Mouse (Mus musculus) kidney, postnatal 0 days (tissue): Measurements from ENCODE around the gene Olfr1325. TPM values are rescaled to one million over a fixed set of nuclear protein-coding genes. Genes with fewer than 3 reads are reported as not detected.
A peak's percentile ranks its signal among the peaks of the same experiment; 100 is the strongest.
"Not testable (repeated sequence)": the region's sequence is repeated elsewhere in the genome, so short reads cannot be mapped to it uniquely, and the experiment has no call there.

Source experiments
- ATAC-seq: fragments of 200-750 bp; cut with Nextera tagmentation; replicated peaks from 2 replicates; pipeline ENCODE4 v1.8.0; 2017; ENCODE audit warnings: low read depth, moderate number of reproducible peaks, moderate TSS enrichment, moderate library complexity; ENCODE audit not compliant: low FRiP score
- DNase-seq: peaks from one replicate; pipeline ENCODE4 v3.0.0-alpha.2; 2016; ENCODE audit warnings: low spot score
- H3K27ac ChIP-seq: fragments of 300-500 bp; sonication (generic); 2 replicates; pipeline ENCODE4 v1.5.1; 2014; ENCODE audit warnings: mild to moderate bottlenecking
- H3K27me3 ChIP-seq: fragments of 300-500 bp; sonication (generic); 2 replicates; pipeline ENCODE4 v1.6.1; 2014; ENCODE audit warnings: low read length, mixed read lengths; ENCODE audit not compliant: insufficient read depth
- H3K36me3 ChIP-seq: fragments of 300-500 bp; sonication (generic); 2 replicates; pipeline ENCODE4 v1.6.1; 2014; ENCODE audit warnings: low read length, mixed read lengths; ENCODE audit not compliant: insufficient read depth
- H3K4me1 ChIP-seq: fragments of 300-500 bp; sonication (generic); replicated peaks from 2 replicates; pipeline ENCODE4 v1.6.1; 2014; ENCODE audit warnings: antibody characterized with exemption, low read length, mixed read lengths; ENCODE audit not compliant: insufficient read depth
- H3K4me2 ChIP-seq: fragments of 300-500 bp; sonication (generic); 2 replicates; pipeline ENCODE4 v1.6.1; 2014; ENCODE audit warnings: mild to moderate bottlenecking, low read length, moderate library complexity, mixed read lengths
- H3K4me3 ChIP-seq: fragments of 300-500 bp; sonication (generic); replicated peaks from 2 replicates; pipeline ENCODE4 v1.5.1; 2014; ENCODE audit warnings: low read depth, low read length
- H3K9ac ChIP-seq: fragments of 300-500 bp; sonication (generic); 2 replicates; pipeline ENCODE4 v1.6.1; 2014; ENCODE audit warnings: low read depth, low read length
- H3K9me3 ChIP-seq: fragments of 300-500 bp; sonication (generic); replicated peaks from 2 replicates; pipeline ENCODE4 v1.6.1; 2016; ENCODE audit warnings: low read length, inconsistent platforms, mixed read lengths
- CTCF ChIP-seq: IDR thresholded peaks from 2 replicates; pipeline ENCODE4 v1.5.1; 2016; ENCODE audit warnings: antibody characterized with exemption, low read depth, mild to moderate bottlenecking, moderate library complexity
- WGBS: fragments of 180-500 bp; shearing (Covaris S2); extraction: QIAGEN DNeasy Blood & Tissue Kit; methylation state at CpG from one replicate; pipeline ENCODE4 v1.1.7; 2014; 5-methylcytosine and 5-hydroxymethylcytosine counted together
- polyA plus RNA-seq: library from polyadenylated mRNA; unstranded; fragments of >200 nt; fragmentation: Nextera tagmentation; extraction: Ambion mirVana; gene quantifications from 2 replicates; pipeline ENCODE4 v1.2.1, GENCODE M21; 2015

The Olfr1325 gene
- not detected in 2 replicates for polyA plus RNA-seq

DNA sequence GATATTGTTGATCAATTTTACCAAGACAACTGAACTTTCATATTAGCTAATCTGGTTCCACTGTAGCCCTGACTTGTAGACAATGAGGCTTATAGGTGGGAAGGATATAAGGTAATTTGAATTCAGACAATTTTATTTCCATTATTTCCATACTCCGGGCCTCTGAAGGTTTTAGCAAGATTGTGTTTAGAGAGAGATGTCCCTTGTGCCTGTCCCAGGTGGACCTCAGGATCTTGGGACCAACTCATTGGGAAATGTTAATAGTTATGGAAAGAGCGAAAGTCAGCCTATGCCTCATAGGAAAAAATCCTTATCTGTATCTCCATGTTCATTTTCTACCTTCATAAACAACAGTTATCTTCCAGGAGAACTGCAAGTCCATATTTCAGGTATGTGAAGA is at the start of gene Olfr1325:
Gene Olfr1325 (plus strand): TSS at position 301 of the 400 bp plus-strand sequence.
- no peak for DNase-seq
- Histone ChIP-seq H3K9me3 (no peaks in the 10 kb centered on the region), H3K27me3 (no peaks in the 10 kb centered on the region), H3K9ac (no peak within 1 kb of the TSS), H3K36me3 (no peaks in the 10 kb centered on the region), H3K4me1 (no peaks in the 10 kb centered on the region), H3K4me2 (no peak within 1 kb of the TSS), H3K4me3 (no peak within 1 kb of the TSS), H3K27ac (no peak within 1 kb of the TSS)
- no peak for ATAC-seq
- 85% methylated on average over 2 of the region's 2 CpGs for WGBS
- TF ChIP-seq CTCF: no peak

DNA sequence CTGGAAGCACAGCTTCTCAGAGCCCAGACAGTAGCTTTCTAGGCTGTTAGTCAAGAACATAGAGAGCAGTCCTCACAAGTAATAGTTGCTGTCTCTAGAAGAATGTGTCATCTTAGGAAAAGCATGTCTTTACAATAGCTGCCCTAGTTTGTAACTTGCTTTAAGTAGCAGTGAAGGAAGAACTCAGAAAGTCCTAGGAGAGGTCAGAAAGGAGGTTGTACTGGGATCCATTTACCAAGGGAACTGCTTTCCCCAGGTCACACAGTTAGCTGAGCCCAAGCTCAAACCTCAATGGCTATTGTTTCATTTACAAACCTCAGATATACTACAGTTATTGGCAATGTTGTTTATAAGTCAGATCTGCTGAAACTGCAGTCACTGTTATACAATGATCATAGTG is 17.7 kb upstream of the Olfr1325 start, which contains the start of gene Olfr1326-ps1:
Gene Olfr1326-ps1 (minus strand): TSS at position 101 of the 400 bp plus-strand sequence.
- H3K4me2 ChIP-seq: no peak within 1 kb of the TSS
- H3K9me3 ChIP-seq: no peaks in the 10 kb centered on the region
- no peaks in the 10 kb centered on the region for H3K27me3 ChIP-seq
- DNase-seq (no peak), ATAC-seq (no peak)
- no peaks in the 10 kb centered on the region for H3K4me1 ChIP-seq
- no peaks in the 10 kb centered on the region for H3K36me3 ChIP-seq
- no peak for TF ChIP-seq CTCF
- H3K4me3 ChIP-seq: no peak within 1 kb of the TSS
- H3K27ac ChIP-seq: no peak within 1 kb of the TSS
- H3K9ac ChIP-seq: no peak within 1 kb of the TSS

DNA sequence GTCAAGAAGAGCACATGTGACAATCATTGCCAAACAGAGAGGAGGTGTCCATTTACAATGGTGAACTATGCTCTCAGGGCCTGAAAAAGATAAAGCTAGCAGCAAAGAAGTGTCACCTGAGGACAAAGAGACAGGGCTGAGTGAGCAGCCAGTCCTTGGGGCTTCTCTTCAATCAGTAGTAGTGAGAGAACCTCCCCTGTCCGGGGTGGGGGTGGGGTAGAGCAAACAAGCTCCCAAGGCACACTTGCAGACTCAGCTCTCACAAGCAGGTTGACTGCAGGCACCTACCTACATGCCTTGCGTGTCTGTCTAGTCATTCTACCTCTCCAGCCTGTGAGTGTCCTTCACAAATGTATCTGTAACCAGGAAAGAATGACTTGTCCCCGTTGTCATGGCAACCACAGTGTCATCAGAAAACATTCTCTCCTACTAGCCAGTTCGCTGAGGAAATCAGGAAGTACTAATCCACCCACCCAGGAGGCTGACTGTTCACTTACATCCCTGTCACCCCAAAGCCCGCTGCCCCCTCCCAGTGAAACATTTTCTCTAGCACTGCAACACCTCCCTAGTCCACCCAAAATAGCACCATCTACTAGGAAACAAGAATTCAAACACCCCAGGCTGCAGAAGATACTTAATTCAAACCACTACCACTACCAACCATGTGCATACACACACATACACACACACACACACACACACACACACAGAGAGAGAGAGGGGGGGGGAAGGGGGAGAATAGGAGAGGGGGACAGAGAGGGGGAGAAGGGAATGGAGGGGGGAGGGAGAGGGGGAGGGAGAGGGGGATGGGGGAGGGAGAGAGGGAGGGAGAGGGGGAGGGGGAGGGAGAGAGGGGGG is 53.2 kb downstream of the Olfr1325 start, which contains the start of gene Gm5640:
Gene Gm5640 (minus strand): TSS at position 170 of the 858 bp plus-strand sequence.
- WGBS: 64% methylated on average over 2 of the region's 5 CpGs
- H3K27me3 ChIP-seq, H3K4me2 ChIP-seq, H3K36me3 ChIP-seq, DNase-seq, H3K4me1 ChIP-seq, H3K9me3 ChIP-seq, H3K4me3 ChIP-seq, H3K9ac ChIP-seq, H3K27ac ChIP-seq: not testable (repeated sequence)
- peak; percentile 76 for ATAC-seq

DNA sequence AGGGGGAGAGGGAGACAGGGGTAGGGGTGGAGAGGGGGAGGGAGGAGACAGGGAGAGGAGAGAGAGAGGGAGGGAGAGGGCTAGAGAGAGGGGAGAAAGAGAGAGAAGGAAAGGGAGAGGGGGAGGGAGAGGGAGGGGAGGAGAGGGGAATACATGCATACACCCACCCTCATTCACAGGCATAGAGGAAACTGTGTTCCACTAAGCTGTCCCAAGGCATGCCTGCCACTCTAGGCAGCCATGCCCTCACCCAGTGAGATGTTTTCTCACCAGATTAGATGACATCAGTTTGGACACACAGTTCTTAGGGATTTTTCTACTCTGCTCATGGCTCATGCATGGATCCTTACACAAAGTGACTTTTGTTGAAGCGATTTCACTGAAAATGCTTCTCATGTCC is 53.9 kb downstream of the Olfr1325 start:
- H3K4me2 ChIP-seq, H3K4me3 ChIP-seq, H3K36me3 ChIP-seq, H3K27me3 ChIP-seq, H3K4me1 ChIP-seq, DNase-seq, H3K9ac ChIP-seq, ATAC-seq, H3K9me3 ChIP-seq, H3K27ac ChIP-seq: not testable (repeated sequence)
- no CpG with 5 or more reads among the region's 1 CpGs for WGBS

Other genes starting within 250 kb of the Olfr1325 start
- 134 and 138 TPM in 2 replicates for gene Lage3, start 239.1 kb upstream of the Olfr1325 start, polyA plus RNA-seq
- gene Ubl4a, start 219.5 kb upstream of the Olfr1325 start, polyA plus RNA-seq: 65.2 TPM in 2 replicates
- 23.4 and 24.1 TPM in 2 replicates for gene Slc10a3, start 219.3 kb upstream of the Olfr1325 start, polyA plus RNA-seq
- 37.0 and 37.1 TPM in 2 replicates for gene Fam3a, start 199.4 kb upstream of the Olfr1325 start, polyA plus RNA-seq
- gene Ikbkg, start 199.4 kb upstream of the Olfr1325 start, polyA plus RNA-seq: 17.1 and 18.1 TPM in 2 replicates
- gene G6pdx, start 163.5 kb upstream of the Olfr1325 start, polyA plus RNA-seq: 31.8 and 34.5 TPM in 2 replicates
- not detected in 2 replicates for gene Gm6880, start 111.3 kb upstream of the Olfr1325 start, polyA plus RNA-seq
- gene Olfr1326-ps1, start 17.8 kb upstream of the Olfr1325 start, polyA plus RNA-seq: not detected in 2 replicates
- not detected in 2 replicates for gene Gm5640, start 53.0 kb downstream of the Olfr1325 start, polyA plus RNA-seq
- gene Gm6890, start 148.2 kb downstream of the Olfr1325 start, polyA plus RNA-seq: not detected in 2 replicates
- gene Gm5936, start 244.5 kb downstream of the Olfr1325 start, polyA plus RNA-seq: not detected in 2 replicates